Mouse (Mus musculus): ENCODE measurements around the gene Psmd7.

DNA sequence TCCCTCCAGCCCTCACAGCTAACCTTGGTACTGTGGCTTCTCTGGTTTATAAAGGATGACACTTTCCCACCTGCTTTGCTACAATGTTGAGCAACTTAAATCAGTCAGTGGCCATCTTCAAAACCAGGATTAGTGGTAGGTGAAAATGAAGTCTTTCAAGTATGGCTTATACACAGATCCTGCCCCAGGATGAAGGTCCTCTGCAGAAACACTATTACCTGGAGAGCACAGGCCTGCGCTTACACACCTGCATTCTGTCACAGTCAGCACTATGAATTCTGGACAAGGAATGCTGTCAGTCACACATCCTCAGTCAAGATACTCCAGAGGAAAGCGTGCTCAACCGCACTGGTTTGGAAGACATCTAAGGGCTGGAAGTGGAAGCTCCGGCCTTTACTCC is 6.7 kb downstream of the Psmd7 start:
- no peak for TF ChIP-seq TAL1 (IDR thresholded peaks at IDR 0.05; ENCODE audit: low read length)
- TF ChIP-seq GATA1 (IDR thresholded peaks at IDR 0.05; ENCODE audit: low read length) = no peak

Measured in erythroblast, embryonic 14.5 days (primary cell).